Mouse (Mus musculus): ENCODE data around the gene Sdccag8.

DNA sequence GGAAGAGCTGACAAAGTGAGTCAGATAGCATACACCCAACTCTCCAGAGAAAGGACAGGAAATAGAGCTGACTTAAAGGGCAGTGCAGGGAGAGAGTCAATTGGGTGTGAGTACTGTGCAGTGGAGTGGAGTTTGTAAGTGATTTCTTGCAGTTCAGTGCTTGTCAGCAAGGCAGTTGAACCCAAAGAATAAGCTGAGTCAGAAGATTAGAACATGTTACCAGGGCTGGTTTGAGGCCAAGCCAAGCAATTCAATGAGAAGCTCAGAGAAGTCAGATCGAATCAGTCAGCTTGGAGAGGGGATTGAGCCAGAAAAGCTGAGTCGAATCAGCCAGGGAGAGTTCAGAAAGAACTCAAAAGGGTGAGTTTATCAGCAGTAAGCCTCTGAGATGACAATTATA lies 247.3 kb downstream of the Sdccag8 start:
- no peak for TF ChIP-seq CTCF (IDR thresholded peaks at IDR 0.05; ENCODE audit: borderline replicate concordance, insufficient read depth, low read depth, low read length)
- no peak for TF ChIP-seq POLR2A (IDR thresholded peaks at IDR 0.05; ENCODE audit: borderline replicate concordance, insufficient read depth, low read length)

Measured in cerebellum, adult 2 months (tissue).